22 mouse cellular contexts compared by ENCODE assay signal in the genomic region with DNA sequence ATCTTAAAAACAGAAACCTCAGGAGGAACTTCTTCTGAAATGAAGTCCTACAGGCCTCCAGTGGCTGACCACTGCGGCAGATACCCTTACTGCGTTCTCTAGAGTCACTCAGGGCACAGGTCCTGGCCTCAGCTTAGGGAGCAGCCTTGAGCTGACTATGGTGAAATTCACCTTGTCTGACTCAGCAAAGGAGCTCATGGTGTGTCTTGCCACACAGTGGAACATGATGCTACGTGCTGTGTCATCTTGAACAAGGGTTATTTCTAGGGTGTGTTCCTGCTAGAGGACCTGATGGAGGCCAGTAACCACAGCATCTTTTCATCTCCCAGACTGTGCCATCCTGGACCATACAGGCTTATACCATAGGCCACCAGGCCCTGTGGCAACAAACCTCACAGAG.
DNase-seq lines count a peak whose midpoint lies in the region; ATAC-seq and TF ChIP-seq lines count a peak whose summit lies in the region.
"Had no signal": no experiment of that assay in that cellular context is flagged by ENCODE, and none has a peak within 500 bp of the region (broad histone marks: within the 10 kb centered on the region; RNA-seq: fewer than 3 reads in every experiment).

No protein-coding gene starts in this region.

- peaks cover 5% of the 10 kb centered on the region; the same call in 1 of the 2 replicates for H3K4me1 ChIP-seq in kidney, embryonic 14.5 days (ENCODE audit: control insufficient read depth, insufficient read depth, low read length)
- H3K4me1 ChIP-seq in limb, embryonic 12.5 days (replicated peaks): peaks cover 26% of the 10 kb centered on the region
- no peaks in the 10 kb centered on the region for H3K4me1 ChIP-seq in thymus, adult 2 months (replicated peaks; ENCODE audit: control insufficient read depth, insufficient read depth, low read length)
- H3K4me1 ChIP-seq: forebrain, embryonic 10.5 days; liver, embryonic 13.5 days had no signal

- ATAC-seq in kidney, embryonic 14.5 days (ENCODE audit: low FRiP score, low TSS enrichment): no peak
- ATAC-seq in limb, embryonic 12.5 days (ENCODE audit: insufficient number of reproducible peaks, insufficient read depth, low FRiP score, low TSS enrichment, low read depth): no peak
- ATAC-seq: forebrain, embryonic 16.5 days; hindbrain, embryonic 16.5 days; midbrain, embryonic 16.5 days had no signal

- H3K27ac ChIP-seq in kidney, embryonic 14.5 days (ENCODE audit: low read depth, low read length): peak overlapping the region; percentile 68
- peak overlapping the region; percentile 35; the same call in 1 of the 2 replicates for H3K27ac ChIP-seq in limb, embryonic 12.5 days
- no peak overlapping the region for H3K27ac ChIP-seq in thymus, adult 2 months (ENCODE audit: control insufficient read depth, insufficient read depth, low read length)
- H3K27ac ChIP-seq: forebrain, embryonic 10.5 days; liver, embryonic 13.5 days; neural tube, embryonic 13.5 days had no signal

- TF ChIP-seq POLR2A in thymus, adult 2 months (IDR thresholded peaks at IDR 0.05; ENCODE audit: control insufficient read depth, extremely low read depth, insufficient read depth, low read length, poor library complexity): no peak

- DNase-seq in adrenal gland, adult 2 months: peak; percentile 29
- DNase-seq in adrenal gland, postnatal 25 days: no peak
- DNase-seq in kidney, adult 18-20 months: no peak
- peak; percentile 26 for DNase-seq in adipocyte (ENCODE audit: low spot score)
- DNase-seq in thymus, postnatal 4 days: no peak
- DNase-seq in thymus, adult 2 months: no peak
- DNase-seq: cerebellum, adult 9-11 months; kidney, adult 2 months; kidney, postnatal 14 days; liver, embryonic 13.5 days; lung, adult 2 months; lung, postnatal 14 days; thymus, postnatal 25 days had no signal

- no peak overlapping the region for H3K4me3 ChIP-seq in kidney, embryonic 14.5 days (ENCODE audit: low read length)
- no peak overlapping the region for H3K4me3 ChIP-seq in limb, embryonic 12.5 days (replicated peaks)
- H3K4me3 ChIP-seq in thymus, adult 2 months (ENCODE audit: control insufficient read depth, insufficient read depth, low read length): no peak overlapping the region
- H3K4me3 ChIP-seq: forebrain, embryonic 10.5 days; liver, embryonic 13.5 days; myocyte; neural tube, embryonic 13.5 days had no signal

- no peak overlapping the region for H3K9ac ChIP-seq in kidney, embryonic 14.5 days (ENCODE audit: low read depth, low read length)
- no peak overlapping the region for H3K9ac ChIP-seq in limb, embryonic 12.5 days (replicated peaks)
- H3K9ac ChIP-seq: liver, embryonic 13.5 days; neural tube, embryonic 13.5 days had no signal

- H3K4me2 ChIP-seq in kidney, embryonic 14.5 days (replicated peaks; ENCODE audit: low read depth, low read length): no peak overlapping the region
- no peak overlapping the region for H3K4me2 ChIP-seq in limb, embryonic 12.5 days
- H3K4me2 ChIP-seq: heart, embryonic 11.5 days; liver, embryonic 13.5 days; neural tube, embryonic 13.5 days had no signal

- H3K9me3 ChIP-seq in kidney, embryonic 14.5 days (ENCODE audit: control insufficient read depth, low read length): no peaks in the 10 kb centered on the region
- no peaks in the 10 kb centered on the region for H3K9me3 ChIP-seq in limb, embryonic 12.5 days
- H3K9me3 ChIP-seq: forebrain, embryonic 10.5 days; liver, embryonic 13.5 days; neural tube, embryonic 13.5 days had no signal

- H3K27me3 ChIP-seq in kidney, embryonic 14.5 days (ENCODE audit: control insufficient read depth, insufficient read depth, low read length): no peaks in the 10 kb centered on the region
- H3K27me3 ChIP-seq in limb, embryonic 12.5 days: no peaks in the 10 kb centered on the region
- no peaks in the 10 kb centered on the region for H3K27me3 ChIP-seq in thymus, adult 2 months (ENCODE audit: control insufficient read depth, insufficient read depth, low read length)
- H3K27me3 ChIP-seq: liver, embryonic 13.5 days; neural tube, embryonic 13.5 days had no signal

- H3K36me3 ChIP-seq in kidney, embryonic 14.5 days (ENCODE audit: control insufficient read depth, insufficient read depth, low read length): no peaks in the 10 kb centered on the region
- no peaks in the 10 kb centered on the region for H3K36me3 ChIP-seq in limb, embryonic 12.5 days
- no peaks in the 10 kb centered on the region for H3K36me3 ChIP-seq in thymus, adult 2 months (ENCODE audit: control insufficient read depth, insufficient read depth, low read length)
- H3K36me3 ChIP-seq: forebrain, embryonic 10.5 days; liver, embryonic 13.5 days; neural tube, embryonic 13.5 days had no signal

- no peak for TF ChIP-seq CTCF in thymus, adult 2 months (IDR thresholded peaks at IDR 0.05; ENCODE audit: borderline replicate concordance, control insufficient read depth, extremely low read depth, insufficient read depth, low read length, poor library complexity)

- 81% methylated on average over 3 of the region's 3 CpGs for WGBS in kidney, embryonic 14.5 days
- WGBS in limb, embryonic 12.5 days: 92% methylated on average over 3 of the region's 3 CpGs
- 91% methylated on average over 3 of the region's 3 CpGs for WGBS in thymus, adult 2 months

Comparison
In these comparisons a context has a peak if more than half of its experiments do, and no peak if none do; other contexts are left out.
1. DNase-seq: peak in adrenal gland, adult 2 months (single experiment) and adipocyte (single experiment); none in adrenal gland, postnatal 25 days (single experiment), kidney, adult 18-20 months (single experiment), thymus, postnatal 4 days (single experiment) and thymus, adult 2 months (single experiment).